Mouse (Mus musculus) lung, adult 2 months (tissue): ENCODE measurements at regions not wholly inside any gene's neighbourhood (a gene's known extent, or its start where the extent isn't known, plus 50 kb on each side); places are given as distances from the start of the nearest gene placed in this dataset.
A peak's percentile ranks its signal among the peaks of the same experiment; 100 is the strongest.

ENCODE experiments used
- DNase-seq: peaks from one replicate; pipeline ENCODE4 v3.0.0; 2022
- H3K4me1 ChIP-seq: fragments of 200-500 bp; 2 replicates; pipeline ENCODE4 v1.6.1; 2011; ENCODE audit warnings: low read length; ENCODE audit not compliant: control insufficient read depth, insufficient read depth
- H3K4me3 ChIP-seq: fragments of 200-500 bp; replicated peaks from 2 replicates; pipeline ENCODE3; 2011; ENCODE audit warnings: low read depth, mild to moderate bottlenecking, control low read depth, low read length; ENCODE audit errors: extremely low read depth
- CTCF ChIP-seq: fragments of 200-500 bp; IDR thresholded peaks from 2 replicates; pipeline ENCODE4 v1.5.1; 2011; ENCODE audit warnings: mild to moderate bottlenecking, low read length, control low read depth; ENCODE audit not compliant: insufficient read depth
- POLR2A ChIP-seq: fragments of 200-500 bp; IDR thresholded peaks from 2 replicates; pipeline ENCODE4 v1.6.1; 2011; ENCODE audit warnings: low read depth, mild to moderate bottlenecking, control low read depth, low read length, borderline replicate concordance; ENCODE audit errors: extremely low read depth
- WGBS: fragments of 180-500 bp; shearing (Covaris S2); methylation state at CpG from one replicate; pipeline ENCODE4 v1.1.7; 2018; 5-methylcytosine and 5-hydroxymethylcytosine counted together

DNA sequence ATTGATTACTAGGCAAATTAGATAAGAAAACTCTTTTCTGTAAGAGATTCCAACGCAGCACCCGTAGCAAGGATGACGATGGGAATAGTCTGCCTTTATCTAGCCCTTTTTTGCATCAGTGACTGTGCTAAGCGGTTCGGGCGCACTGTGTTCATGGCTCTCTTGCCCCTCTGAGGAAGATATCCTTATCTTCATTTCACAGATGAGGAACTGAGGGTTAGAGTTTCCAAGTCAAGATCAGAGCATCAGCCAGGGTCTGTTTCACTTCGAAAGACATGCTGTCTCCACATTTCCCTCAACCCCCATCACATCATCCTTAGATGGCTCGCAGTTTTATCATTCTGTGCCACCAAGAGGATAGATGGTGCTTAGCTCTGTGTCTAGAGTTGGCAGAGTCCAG is 796.6 kb downstream of the Tmem114 start:
- Histone ChIP-seq H3K4me3 (no peak overlapping the region), H3K4me1 (no peaks in the 10 kb centered on the region)
- DNase-seq = no peak
- no peak for TF ChIP-seq CTCF
- TF ChIP-seq POLR2A = no peak
- 55% methylated on average over 8 of the region's 8 CpGs for WGBS

DNA sequence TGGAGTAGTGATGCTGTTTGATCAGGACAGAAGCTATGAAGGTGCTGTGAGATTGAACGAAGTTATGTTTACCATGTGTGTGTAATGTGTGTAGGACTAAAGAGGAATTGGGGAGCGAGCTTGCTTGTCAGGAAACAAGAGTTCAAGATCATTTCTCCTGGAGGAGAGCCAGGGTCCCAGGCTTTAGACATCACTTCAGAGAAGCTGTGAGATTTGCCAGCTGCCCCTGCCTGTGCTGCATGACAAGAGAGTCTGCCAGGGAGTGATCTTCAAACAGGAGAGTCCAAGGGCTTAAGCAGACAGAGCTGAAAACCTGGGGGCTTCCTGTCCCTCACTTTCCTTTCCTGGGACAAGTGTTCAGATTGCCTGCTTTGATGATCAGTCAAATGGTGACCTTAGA is 818.3 kb downstream of the Tmem114 start:
- DNase-seq = no peak
- 33% methylated on average over 2 of the region's 2 CpGs for WGBS

DNA sequence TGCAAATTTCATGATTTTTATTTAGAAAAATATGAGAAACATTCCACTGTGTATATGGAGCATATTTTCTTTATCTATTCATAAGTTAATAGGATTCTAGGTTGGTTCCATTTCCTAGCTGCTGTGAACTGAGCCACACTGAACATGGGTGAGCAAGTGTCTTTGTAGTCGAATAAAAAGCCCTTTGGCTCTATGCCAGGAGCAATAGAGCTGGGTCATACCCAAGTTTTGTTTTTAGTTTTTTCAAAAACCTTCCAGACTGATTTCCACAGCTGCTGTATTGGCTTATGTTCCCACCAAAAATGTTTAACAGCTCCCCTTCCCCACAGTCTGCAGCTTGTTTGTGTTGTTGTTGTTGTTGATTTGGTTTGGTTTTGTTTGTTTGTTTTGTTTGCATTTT is 822.5 kb downstream of the Tmem114 start:
- no peaks in the 10 kb centered on the region for H3K4me1 ChIP-seq
- TF ChIP-seq POLR2A (no peak), CTCF (no peak)
- WGBS = 17% methylated on average over 1 of the region's 1 CpGs
- DNase-seq = no peak
- H3K4me3 ChIP-seq = no peak overlapping the region

More for the DNA sequence above, 818.3 kb downstream of the Tmem114 start:
- TF ChIP-seq CTCF = no peak
- TF ChIP-seq POLR2A = no peak
- H3K4me1 ChIP-seq = no peaks in the 10 kb centered on the region
- no peak overlapping the region for H3K4me3 ChIP-seq

DNA sequence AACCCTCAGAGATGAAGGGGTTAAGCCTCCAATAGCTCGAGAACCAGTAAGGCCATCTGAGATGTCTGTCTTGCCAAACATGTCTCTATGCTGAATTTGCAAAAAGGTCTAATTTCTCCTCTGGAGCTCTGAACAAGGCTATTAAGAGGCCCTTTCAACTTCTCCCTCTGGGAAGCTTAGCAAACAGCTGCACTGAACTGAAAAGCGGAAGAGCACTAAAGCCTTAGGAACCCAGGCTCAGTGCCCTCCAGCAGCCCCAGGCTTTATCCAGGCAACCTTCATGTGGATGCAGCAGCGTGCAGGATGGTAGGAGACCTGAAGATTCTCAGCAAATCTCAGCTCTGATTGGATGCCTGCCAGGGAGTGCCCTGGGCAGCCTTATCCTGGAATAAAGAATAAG is 850.1 kb downstream of the Tmem114 start:
- DNase-seq = no peak
- no peaks in the 10 kb centered on the region for H3K4me1 ChIP-seq
- WGBS = 45% methylated on average over 3 of the region's 3 CpGs
- H3K4me3 ChIP-seq = no peak overlapping the region
- TF ChIP-seq POLR2A (no peak), CTCF (no peak)

DNA sequence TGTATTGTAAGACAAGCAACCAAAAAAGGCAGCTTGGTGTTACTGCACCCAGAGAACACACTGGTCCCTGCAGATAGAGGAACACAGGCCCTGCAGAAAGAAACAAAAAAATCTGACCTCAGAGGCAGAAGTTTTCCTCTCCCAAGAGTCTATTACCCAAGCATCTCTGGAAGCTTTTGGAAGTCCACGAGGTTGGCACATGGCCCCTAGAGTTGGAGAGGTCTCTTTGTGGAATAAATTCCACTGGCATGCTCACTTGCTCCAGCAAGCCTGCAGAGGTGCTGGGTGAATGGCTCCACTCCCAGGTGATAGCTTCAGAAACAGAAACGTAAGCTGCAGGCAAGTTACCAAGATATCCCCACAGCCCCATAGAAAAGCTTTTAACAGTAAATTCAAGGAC is 864.1 kb downstream of the Tmem114 start:
- no peak for TF ChIP-seq POLR2A
- no peak for TF ChIP-seq CTCF
- no peak overlapping the region for H3K4me3 ChIP-seq
- WGBS = 53% methylated on average over 2 of the region's 2 CpGs
- no peaks in the 10 kb centered on the region for H3K4me1 ChIP-seq
- DNase-seq = peak; percentile 4

DNA sequence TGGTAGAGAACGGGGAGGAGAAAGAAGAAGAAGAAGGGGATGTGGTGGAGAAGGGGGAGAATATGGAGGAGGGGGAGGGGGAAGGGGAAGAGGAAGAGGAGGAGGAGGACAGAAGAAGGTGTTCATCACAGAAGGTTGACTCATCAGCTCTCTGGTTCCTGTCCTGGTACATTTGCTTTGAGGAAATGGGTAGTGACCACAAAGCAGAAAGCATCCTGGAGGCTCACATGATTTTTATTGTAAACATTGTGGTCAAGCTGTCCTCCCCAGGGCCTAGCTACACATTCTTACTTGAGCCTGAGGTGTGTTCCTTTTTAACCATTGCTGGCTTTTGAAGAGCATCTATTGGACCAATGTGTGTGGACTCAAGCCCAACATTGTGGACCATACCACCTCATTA is 865.8 kb downstream of the Tmem114 start:
- TF ChIP-seq POLR2A (no peak), CTCF (no peak)

DNA sequence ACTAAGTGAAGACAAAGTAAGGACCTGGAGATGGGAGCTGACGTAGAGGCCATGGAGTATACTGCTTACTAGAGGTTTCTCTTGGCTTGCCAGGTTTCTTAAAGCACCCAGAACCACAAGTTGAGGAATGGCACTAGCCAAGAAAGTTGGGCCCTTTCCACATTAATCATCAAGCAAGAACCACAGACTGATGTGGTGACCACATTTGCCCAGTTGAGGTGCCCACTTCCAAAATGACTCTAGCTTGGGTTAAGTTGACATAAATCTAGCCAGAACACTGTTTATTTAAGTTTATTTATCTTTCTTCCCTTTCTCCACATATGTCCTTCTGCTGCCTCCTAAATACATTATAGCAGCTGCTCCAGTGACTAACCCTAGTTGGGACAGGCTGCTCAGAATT is 866.3 kb downstream of the Tmem114 start:
- DNase-seq = no peak
- no peak for TF ChIP-seq POLR2A
- WGBS = 60% methylated on average over 1 of the region's 1 CpGs
- Histone ChIP-seq H3K4me3 (no peak overlapping the region), H3K4me1 (no peaks in the 10 kb centered on the region)

More for the DNA sequence above, 865.8 kb downstream of the Tmem114 start:
- H3K4me3 ChIP-seq = no peak overlapping the region
- 67% methylated on average over 1 of the region's 1 CpGs for WGBS
- DNase-seq = no peak
- H3K4me1 ChIP-seq = no peaks in the 10 kb centered on the region

DNA sequence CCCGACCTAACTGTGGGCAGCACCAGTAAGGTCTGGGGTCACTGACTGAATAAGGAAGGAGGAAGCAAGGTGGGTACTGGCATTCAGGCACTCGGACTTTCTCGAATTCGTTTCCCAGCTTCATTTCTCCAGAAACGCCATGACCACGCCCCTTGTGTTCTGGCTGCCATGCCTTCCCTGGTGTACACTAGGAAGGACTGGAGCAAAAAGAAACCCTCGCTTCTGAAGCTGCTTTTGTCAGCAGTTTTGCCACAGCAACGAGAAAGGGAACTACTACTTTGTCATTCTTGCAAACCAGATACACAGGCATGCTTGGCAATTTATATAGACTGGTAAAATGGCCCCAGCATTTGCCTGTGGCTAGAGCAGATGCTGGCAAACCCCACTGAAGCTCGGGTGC is 869.0 kb downstream of the Tmem114 start:
- 81% methylated on average over 9 of the region's 9 CpGs for WGBS
- H3K4me1 ChIP-seq = no peaks in the 10 kb centered on the region
- no peak overlapping the region for H3K4me3 ChIP-seq
- DNase-seq = no peak
- no peak for TF ChIP-seq POLR2A
- TF ChIP-seq CTCF = no peak

DNA sequence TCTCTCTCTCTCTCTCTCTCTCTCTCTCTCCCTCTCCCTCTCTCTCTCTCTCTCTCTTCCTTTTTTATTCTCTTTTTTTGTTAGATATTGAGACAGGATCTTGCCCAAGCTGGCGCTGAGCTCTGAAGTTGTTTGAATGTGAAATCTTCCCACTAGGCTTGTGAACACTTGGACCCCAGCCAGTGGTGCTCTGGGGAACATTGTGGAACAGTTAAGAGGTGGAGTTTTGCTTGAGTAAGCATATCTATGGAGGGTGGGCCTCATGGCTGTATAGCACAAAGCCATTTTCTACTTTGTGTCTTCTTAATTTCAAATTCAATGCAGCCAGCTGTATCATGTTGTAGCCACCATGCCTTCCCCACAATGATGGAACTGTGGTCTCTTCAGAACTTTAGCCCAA is 875.4 kb downstream of the Tmem114 start:
- no peak overlapping the region for H3K4me3 ChIP-seq
- no peak for DNase-seq
- 44% methylated on average over 1 of the region's 1 CpGs for WGBS
- TF ChIP-seq CTCF (no peak), POLR2A (no peak)
- H3K4me1 ChIP-seq = no peaks in the 10 kb centered on the region

DNA sequence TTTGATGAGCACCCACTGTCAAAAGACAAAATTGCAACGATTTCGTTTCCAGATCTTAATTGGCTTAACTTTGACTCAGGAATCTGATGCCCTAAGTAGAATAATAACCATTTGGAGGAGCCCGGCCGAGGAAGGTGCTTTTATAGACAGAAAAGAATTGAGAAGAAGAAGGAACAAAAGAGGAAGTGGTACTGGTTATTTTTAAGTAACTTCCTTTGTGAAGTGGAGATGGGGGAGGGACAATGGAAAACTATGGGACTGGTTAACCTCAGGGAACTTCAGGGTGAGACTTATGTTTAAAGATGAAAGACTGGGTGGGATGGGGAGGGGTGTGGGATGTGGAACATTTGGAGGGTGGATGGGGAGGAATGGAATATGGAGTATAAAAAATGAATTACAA is 880.9 kb downstream of the Tmem114 start:
- Histone ChIP-seq H3K4me3 (no peak overlapping the region), H3K4me1 (no peaks in the 10 kb centered on the region)
- TF ChIP-seq POLR2A (no peak), CTCF (no peak)
- 63% methylated on average over 4 of the region's 4 CpGs for WGBS
- no peak for DNase-seq

GRCm38 (mm10) chr16:7529811-7530210 is 895.1 kb downstream of the Tmem114 start:
- no peaks in the 10 kb centered on the region for H3K4me1 ChIP-seq
- 88% methylated on average over 2 of the region's 2 CpGs for WGBS
- DNase-seq = no peak
- no peak overlapping the region for H3K4me3 ChIP-seq
- TF ChIP-seq POLR2A (no peak), CTCF (no peak)
